Mouse (Mus musculus) thymus, adult 2 months (tissue): ENCODE data around the gene Mtx3. TPM values are rescaled to one million over a fixed set of nuclear protein-coding genes. Genes with fewer than 3 reads are reported as not detected.

Experiments
- DNase-seq: peaks from one replicate; pipeline ENCODE4 v3.0.0; 2021
- H3K27ac ChIP-seq: fragments of 200-500 bp; 2 replicates; pipeline ENCODE4 v1.5.1; 2012; ENCODE audit warnings: low read length, control low read depth; ENCODE audit not compliant: control insufficient read depth, insufficient read depth
- H3K27me3 ChIP-seq: fragments of 200-500 bp; 2 replicates; pipeline ENCODE4 v1.6.1; 2012; ENCODE audit warnings: mild to moderate bottlenecking, low read length, moderate library complexity, mixed read lengths; ENCODE audit not compliant: control insufficient read depth, insufficient read depth
- H3K36me3 ChIP-seq: fragments of 200-500 bp; 2 replicates; pipeline ENCODE4 v1.6.1; 2012; ENCODE audit warnings: mild to moderate bottlenecking, low read length, moderate library complexity; ENCODE audit not compliant: control insufficient read depth, insufficient read depth
- H3K4me1 ChIP-seq: fragments of 200-500 bp; replicated peaks from 2 replicates; pipeline ENCODE4 v1.6.1; 2012; ENCODE audit warnings: low read length; ENCODE audit not compliant: control insufficient read depth, insufficient read depth
- H3K4me3 ChIP-seq: fragments of 200-500 bp; 2 replicates; pipeline ENCODE4 v1.5.1; 2012; ENCODE audit warnings: mild to moderate bottlenecking, low read length, control low read depth, moderate library complexity; ENCODE audit not compliant: control insufficient read depth, insufficient read depth
- CTCF ChIP-seq: fragments of 200-500 bp; IDR thresholded peaks from 2 replicates; pipeline ENCODE4 v1.5.1; 2012; ENCODE audit warnings: mild to moderate bottlenecking, control low read depth, low read length, moderate library complexity, borderline replicate concordance; ENCODE audit not compliant: control insufficient read depth, poor library complexity, insufficient read depth; ENCODE audit errors: extremely low read depth
- POLR2A ChIP-seq: fragments of 200-500 bp; IDR thresholded peaks from 2 replicates; pipeline ENCODE4 v1.6.1; 2012; ENCODE audit warnings: mild to moderate bottlenecking, low read length, control low read depth, moderate library complexity; ENCODE audit not compliant: control insufficient read depth, poor library complexity, insufficient read depth; ENCODE audit errors: extremely low read depth
- WGBS: fragments of 180-500 bp; shearing (Covaris S2); methylation state at CpG from one replicate; pipeline ENCODE4 v1.1.7; 2018; 5-methylcytosine and 5-hydroxymethylcytosine counted together
- polyA plus RNA-seq: library from polyadenylated mRNA; depleted of rRNA; stranded (reverse); fragments of >200 nt; gene quantifications from 2 replicates; pipeline ENCODE4 v1.2.3, GENCODE M21; 2012

The Mtx3 gene
- polyA plus RNA-seq, 1 experiment, result 5.4 TPM

DNA sequence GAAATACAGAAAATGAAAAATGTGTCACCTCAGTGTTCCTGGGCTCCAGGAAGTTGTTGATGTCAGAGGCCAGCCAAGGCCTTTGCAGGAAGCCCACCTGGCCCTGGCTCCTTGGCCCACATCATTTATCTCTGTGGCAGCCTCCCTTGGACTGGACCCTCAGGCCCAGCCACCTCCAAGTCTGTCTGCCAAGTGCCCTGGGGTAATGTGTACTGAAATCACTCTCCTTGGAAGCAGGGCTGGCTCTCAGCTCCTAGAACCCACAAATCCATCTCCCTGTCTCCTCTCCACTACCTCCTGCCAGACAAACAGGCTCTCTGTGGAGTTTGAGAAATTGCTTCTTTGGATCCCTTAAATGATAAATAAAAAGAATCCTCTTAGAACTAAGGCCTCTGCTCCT lies 36.0 kb downstream of the Mtx3 start:
- TF ChIP-seq POLR2A (no peak), CTCF (no peak)
- Histone ChIP-seq H3K27me3 (no peaks in the 10 kb centered on the region), H3K27ac (no peak overlapping the region), H3K4me3 (no peak overlapping the region), H3K4me1 (no peaks in the 10 kb centered on the region), H3K36me3 (no peaks in the 10 kb centered on the region)
- DNase-seq, result no peak

DNA sequence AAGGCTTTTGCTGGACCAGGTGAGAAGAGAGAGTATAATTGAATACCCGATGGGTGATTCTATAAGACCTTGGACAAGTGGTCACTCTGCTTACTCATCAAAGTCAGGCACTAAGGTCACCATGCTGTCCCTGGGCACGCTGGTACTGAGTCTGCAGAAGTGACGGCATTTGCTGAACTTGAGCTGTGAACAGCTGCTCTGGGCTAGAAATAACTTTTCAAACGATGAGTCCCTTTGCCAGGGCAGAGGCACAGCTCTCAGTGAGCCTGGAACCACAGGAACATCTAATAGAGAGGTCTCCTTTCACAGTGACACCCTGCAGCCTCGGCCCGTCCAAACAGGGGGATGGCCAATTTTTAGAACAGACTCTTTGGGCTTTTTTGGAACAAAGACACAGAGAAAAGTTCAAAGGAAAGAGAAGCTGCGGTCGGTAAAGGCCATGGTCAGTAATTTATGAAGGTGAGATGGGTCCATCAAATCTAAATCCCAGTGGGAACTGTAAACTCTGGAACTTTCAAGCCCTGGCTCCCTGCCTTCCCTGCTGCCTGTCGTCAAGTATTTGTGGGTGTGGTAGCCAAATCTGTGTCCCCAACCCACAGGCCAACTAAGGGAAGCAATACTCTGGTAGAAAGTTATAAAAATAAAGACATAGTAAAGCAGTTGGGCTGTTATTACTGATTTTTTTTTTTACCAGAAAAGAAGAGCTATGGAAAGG lies 37.9 kb downstream of the Mtx3 start:
- DNase-seq, result no peak
- TF ChIP-seq CTCF (no peak), POLR2A (no peak)
- H3K27me3 ChIP-seq, result no peaks in the 10 kb centered on the region
- H3K4me1 ChIP-seq, result no peaks in the 10 kb centered on the region
- WGBS, result 85% methylated on average over 9 of the region's 9 CpGs
- no peak overlapping the region for H3K27ac ChIP-seq
- H3K4me3 ChIP-seq, result no peak overlapping the region
- H3K36me3 ChIP-seq, result no peaks in the 10 kb centered on the region

DNA sequence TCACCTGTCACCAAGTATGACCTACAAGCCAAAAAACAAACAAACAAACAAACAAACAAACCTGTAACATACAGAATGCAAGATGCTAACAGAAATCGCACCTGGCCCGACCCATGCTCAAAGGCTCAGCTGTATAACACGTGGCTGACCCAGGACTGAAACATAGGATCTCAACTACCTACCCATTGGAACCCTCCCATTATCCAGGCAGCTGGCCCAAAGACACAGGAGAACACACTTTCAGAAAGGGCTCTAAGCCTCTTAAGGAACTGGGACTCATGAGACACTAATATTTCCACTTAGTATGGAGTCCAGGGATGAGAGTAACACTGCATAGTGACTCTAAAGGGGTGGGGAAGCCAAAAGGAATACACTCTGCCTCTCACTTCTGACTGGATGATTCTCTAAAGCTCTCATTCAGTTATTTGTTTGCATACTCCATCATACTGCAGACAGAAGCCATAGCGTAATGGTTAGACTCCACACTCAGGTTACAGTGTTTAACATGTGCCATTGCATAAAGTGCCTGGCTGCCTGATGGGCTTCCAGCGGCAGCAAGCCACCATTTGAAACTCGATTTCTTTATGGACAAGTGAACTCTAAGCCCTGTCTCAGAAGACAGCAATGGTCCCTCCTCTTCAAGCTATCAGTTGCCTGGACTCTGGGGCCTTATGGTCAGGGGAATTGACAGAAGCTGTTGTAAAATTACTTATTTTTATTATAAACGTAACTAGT lies 38.6 kb downstream of the Mtx3 start:
- H3K36me3 ChIP-seq, result no peaks in the 10 kb centered on the region
- no peak for TF ChIP-seq POLR2A
- TF ChIP-seq CTCF, result no peak
- DNase-seq, result no peak
- H3K4me1 ChIP-seq, result no peaks in the 10 kb centered on the region
- no peaks in the 10 kb centered on the region for H3K27me3 ChIP-seq
- H3K27ac ChIP-seq, result no peak overlapping the region
- WGBS, result 94% methylated on average over 7 of the region's 7 CpGs
- no peak overlapping the region for H3K4me3 ChIP-seq

DNA sequence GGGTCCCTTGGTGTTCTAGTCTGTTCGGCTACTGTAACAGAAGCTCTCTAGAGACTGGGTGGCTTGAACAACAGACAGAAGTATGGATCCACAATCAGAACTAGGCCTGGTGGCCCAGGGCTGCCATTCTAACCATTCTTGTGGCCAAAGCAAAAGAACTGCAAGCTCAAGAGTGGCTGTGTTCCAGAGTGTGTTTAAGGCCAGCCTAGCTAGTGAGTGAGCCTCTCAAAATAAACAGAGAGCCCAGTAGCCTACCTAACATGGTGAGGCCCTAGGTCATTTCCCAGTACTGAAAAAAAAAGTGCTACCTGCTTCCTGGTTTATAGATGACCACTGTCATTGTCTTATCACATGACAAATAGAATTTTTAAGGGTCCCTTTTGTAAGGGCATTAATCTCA lies 39.6 kb downstream of the Mtx3 start:
- no peak overlapping the region for H3K27ac ChIP-seq
- no peak for DNase-seq
- no peaks in the 10 kb centered on the region for H3K4me1 ChIP-seq
- TF ChIP-seq POLR2A (no peak), CTCF (no peak)
- WGBS, result 88% methylated on average over 1 of the region's 1 CpGs
- H3K4me3 ChIP-seq, result no peak overlapping the region
- no peaks in the 10 kb centered on the region for H3K36me3 ChIP-seq
- no peaks in the 10 kb centered on the region for H3K27me3 ChIP-seq

DNA sequence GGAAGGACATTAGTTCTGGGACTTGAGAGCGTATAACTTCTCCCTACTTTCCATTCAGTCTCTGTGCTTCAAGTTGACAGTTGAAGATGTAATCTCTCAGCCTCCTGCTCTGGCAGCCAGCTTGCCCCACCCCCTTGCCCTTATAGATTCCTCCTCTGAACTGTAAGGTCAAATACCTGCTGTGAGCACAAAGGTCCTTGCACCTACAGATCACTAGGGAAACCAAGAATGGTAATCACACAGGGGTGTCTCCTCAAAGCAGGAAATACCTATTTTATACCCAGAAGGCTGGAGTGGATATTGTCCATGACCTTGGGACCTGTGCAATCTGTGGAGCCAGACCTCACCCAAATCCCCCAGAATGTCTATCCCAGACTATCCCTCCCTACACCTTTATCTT lies 40.4 kb downstream of the Mtx3 start:
- no peak overlapping the region for H3K27ac ChIP-seq
- DNase-seq, result no peak
- H3K4me1 ChIP-seq, result no peaks in the 10 kb centered on the region
- H3K27me3 ChIP-seq, result no peaks in the 10 kb centered on the region
- TF ChIP-seq CTCF (no peak), POLR2A (no peak)
- no peaks in the 10 kb centered on the region for H3K36me3 ChIP-seq
- WGBS, result 64% methylated on average over 1 of the region's 1 CpGs
- H3K4me3 ChIP-seq, result no peak overlapping the region

DNA sequence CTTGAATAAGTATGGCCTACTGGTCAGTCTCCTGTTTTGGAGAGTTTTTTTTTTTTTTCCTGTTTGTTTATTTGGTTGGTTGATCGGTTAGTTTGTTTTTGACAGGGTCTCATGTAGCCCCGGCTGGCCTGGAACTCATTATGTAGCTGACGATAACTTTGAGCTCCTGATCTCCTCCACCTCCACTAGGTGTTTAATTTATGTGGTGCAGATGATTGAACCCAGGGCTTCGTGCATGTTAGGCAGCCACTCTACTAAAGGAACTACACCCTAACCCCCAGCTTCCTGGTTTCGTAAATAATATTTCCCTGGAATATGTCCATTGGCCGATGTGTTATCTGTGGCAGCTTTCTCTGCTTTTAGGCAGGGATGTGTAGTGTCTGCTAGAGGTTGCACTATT lies 54.5 kb downstream of the Mtx3 start:
- WGBS, result 90% methylated on average over 6 of the region's 6 CpGs
- TF ChIP-seq POLR2A (no peak), CTCF (no peak)
- H3K36me3 ChIP-seq, result no peaks in the 10 kb centered on the region
- DNase-seq, result no peak
- no peak overlapping the region for H3K4me3 ChIP-seq
- no peaks in the 10 kb centered on the region for H3K27me3 ChIP-seq
- H3K4me1 ChIP-seq, result no peaks in the 10 kb centered on the region
- H3K27ac ChIP-seq, result no peak overlapping the region

DNA sequence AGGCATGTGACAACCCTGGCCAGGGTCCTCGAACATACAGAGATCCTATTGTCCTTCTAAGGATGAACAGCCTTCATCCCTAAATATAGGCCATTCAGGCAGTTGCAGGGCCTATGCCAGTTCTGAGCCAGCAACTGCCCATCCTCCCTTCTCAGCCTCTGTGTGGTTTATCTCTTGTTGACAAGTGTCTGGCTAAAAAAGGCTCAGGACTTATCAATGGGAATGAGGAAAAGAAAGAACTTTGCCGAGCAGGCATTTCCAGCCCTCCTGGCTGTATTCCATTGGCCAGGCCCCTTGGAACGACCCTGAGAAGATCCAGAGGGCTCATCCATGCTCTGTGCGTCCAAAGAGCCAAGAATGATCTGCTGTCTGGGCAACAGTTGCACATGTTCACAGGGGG lies 58.7 kb downstream of the Mtx3 start:
- H3K27ac ChIP-seq, result no peak overlapping the region
- 87% methylated on average over 4 of the region's 4 CpGs for WGBS
- no peak overlapping the region for H3K4me3 ChIP-seq
- H3K4me1 ChIP-seq, result no peaks in the 10 kb centered on the region
- H3K36me3 ChIP-seq, result no peaks in the 10 kb centered on the region
- TF ChIP-seq POLR2A (no peak), CTCF (no peak)
- no peak for DNase-seq
- no peaks in the 10 kb centered on the region for H3K27me3 ChIP-seq
